Mouse (Mus musculus): ENCODE measurements around the gene Ensa.
A peak's percentile ranks its signal among the peaks of the same experiment; 100 is the strongest.
"Not testable (repeated sequence)": the region's sequence is repeated elsewhere in the genome, so short reads cannot be mapped to it uniquely, and the experiment has no call there.

Ensa gene

GRCm38 (mm10) chr3:95645313-95646235 is 20.8 kb downstream of the Ensa start:
- peak; percentile 68 for DNase-seq (ENCODE audit: low read depth)

DNA sequence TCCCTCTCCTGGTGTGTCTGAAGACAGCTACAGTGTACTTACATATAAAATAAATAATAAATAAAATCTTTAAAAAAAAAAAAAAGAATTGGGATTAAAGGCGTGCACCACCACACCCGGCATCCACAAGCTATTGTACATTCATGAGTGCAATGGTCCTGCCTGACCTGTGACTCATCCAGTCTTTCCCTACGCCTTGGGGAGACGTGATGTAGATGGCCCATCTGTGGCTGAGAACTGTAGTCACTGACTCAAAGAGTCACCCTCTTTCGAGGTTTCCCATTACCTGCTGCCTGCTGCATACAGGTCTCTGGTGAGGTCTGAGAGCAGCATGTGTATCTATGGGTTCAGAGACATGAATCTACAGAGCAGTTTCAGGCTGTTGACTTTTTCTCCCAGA is 23.2 kb downstream of the Ensa start:
- DNase-seq (ENCODE audit: low read depth): no peak

DNA sequence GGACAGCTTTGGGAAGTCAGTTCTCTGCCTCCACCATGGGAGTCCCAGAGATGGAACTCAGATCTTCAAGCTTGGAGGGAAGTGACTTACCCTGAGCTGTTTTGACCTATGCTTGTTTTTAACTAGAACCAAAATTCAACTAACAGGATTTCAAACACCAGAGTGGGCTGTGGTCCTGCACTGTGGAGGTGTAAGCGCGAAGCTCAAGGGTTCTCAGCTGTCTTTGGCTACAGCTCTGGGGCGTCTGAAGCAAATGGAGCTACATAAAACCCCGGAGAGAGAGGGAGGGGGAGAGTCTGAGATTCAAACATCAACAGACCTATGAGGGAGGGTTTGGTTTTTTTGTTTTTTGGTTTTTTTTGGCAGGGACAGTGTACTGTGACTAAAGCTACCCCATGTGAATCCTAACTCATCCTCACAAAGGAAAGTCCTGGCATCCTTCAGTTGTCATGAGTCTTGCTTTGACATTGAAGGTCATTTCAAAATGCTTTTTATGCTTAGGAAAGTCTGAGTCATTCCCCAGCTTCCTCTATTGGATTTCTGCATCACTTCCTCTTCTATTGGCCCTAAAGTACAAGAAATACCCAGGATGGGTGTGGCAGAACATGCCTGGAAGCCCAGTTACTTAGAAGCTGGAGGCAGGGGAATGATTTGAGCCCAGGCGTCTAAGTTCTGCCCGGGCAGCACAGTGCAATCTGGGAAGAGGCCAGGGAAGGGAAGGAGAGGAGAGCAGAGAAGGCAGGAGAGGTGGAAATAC is 25.7 kb downstream of the Ensa start:
- peak; percentile 43 for DNase-seq (ENCODE audit: low read depth)

- no peak for DNase-seq (ENCODE audit: low read depth)
Observed at GRCm38 (mm10) chr3:95651033-95651373, 26.2 kb downstream of the Ensa start.

DNA sequence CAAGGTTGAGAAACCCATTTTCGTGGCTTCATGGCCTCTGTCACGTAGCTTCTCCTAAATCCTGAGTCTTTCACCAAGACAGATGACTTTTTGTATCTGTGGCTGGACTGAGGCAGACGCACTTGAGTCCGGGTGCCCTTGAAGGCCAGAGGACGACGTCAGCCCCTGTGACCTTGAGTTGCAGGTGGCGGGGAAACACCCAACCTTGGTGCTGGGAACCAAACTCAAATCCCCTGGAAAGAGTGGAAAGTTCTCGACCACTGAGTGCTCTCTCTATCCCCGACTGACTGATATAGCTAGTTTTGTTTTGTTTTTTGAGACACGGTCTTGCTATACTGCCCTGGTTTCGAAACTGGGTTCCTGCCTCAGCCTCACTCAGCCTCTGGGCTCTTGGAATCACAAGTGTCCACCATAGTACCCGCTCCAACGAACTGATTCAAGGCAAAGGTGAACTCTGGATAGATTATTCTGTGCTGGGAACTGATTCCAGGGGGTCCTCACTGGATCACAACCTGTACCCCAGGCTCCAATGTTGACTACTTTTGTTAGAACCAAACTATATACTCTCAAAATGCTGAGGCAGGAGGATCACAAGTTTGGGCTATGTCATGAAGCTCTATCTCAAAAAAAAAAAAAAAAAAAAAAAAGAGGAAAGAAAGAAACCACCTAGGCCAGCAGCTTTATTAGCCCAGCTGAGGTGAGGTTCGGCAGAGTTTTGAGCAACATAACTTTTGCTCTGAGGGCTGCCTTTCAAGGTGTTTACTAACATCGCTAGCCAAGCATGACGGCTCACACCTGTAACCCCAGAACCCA is 26.8 kb downstream of the Ensa start:
- no peak for DNase-seq (ENCODE audit: low read depth)

GRCm38 (mm10) chr3:95652204-95652811 is 27.5 kb downstream of the Ensa start:
- DNase-seq (ENCODE audit: low read depth): no peak

- DNase-seq (ENCODE audit: low read depth): no peak
Observed at GRCm38 (mm10) chr3:95652871-95653270, 28.1 kb downstream of the Ensa start.

GRCm38 (mm10) chr3:95653473-95654034 is 28.8 kb downstream of the Ensa start:
- DNase-seq (ENCODE audit: low read depth): no peak

DNA sequence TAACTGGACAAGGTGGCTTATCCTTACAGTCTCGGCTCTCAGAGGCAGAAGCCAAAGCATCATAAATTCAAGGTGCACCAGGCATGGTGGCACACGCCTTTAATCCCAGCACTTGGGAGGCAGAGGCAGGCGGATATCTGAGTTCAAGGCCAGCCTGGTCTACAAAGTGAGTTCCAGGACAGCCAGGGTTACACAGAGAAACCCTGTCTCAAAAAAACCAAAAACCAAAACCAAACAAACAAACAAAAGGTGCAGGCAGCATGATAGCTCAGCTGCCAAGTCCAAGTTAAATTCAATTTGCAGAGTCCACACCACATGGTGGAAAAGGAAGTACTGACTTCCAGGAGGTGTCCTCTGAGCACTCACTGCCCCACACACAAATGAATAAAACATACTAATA is 29.6 kb downstream of the Ensa start:
- DNase-seq (ENCODE audit: low read depth): not testable (repeated sequence)

DNA sequence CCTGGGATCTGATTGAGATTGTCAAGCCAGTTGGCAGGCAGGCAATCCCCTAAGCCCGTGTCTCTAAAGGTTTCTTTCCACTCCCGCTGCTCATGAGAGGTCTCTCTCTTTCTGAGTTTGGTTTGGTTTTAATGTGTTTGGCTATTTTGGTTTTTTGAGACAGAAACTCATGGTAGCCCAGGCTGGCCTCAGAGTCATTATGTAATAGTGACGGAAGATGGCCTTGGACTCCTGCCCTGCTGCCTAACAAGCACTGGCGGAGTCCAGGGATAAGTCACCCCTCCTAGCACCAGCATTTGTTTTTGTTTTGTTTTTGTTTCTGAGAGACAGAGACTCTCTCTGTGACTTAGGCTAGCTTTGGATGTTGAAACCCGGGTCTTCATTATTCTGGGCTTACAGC is 30.6 kb downstream of the Ensa start:
- DNase-seq (ENCODE audit: low read depth): no peak

GRCm38 (mm10) chr3:95657108-95657507 is 32.3 kb downstream of the Ensa start:
- DNase-seq (ENCODE audit: low read depth): no peak

GRCm38 (mm10) chr3:95657711-95658110 is 32.9 kb downstream of the Ensa start:
- DNase-seq (ENCODE audit: low read depth): no peak

- DNase-seq (ENCODE audit: low read depth): peak; percentile 89
Observed at GRCm38 (mm10) chr3:95658236-95658867, 33.6 kb downstream of the Ensa start, which contains the start of gene Mcl1. Gene Mcl1, plus strand, starts transcription at chr3:95658788.

DNA sequence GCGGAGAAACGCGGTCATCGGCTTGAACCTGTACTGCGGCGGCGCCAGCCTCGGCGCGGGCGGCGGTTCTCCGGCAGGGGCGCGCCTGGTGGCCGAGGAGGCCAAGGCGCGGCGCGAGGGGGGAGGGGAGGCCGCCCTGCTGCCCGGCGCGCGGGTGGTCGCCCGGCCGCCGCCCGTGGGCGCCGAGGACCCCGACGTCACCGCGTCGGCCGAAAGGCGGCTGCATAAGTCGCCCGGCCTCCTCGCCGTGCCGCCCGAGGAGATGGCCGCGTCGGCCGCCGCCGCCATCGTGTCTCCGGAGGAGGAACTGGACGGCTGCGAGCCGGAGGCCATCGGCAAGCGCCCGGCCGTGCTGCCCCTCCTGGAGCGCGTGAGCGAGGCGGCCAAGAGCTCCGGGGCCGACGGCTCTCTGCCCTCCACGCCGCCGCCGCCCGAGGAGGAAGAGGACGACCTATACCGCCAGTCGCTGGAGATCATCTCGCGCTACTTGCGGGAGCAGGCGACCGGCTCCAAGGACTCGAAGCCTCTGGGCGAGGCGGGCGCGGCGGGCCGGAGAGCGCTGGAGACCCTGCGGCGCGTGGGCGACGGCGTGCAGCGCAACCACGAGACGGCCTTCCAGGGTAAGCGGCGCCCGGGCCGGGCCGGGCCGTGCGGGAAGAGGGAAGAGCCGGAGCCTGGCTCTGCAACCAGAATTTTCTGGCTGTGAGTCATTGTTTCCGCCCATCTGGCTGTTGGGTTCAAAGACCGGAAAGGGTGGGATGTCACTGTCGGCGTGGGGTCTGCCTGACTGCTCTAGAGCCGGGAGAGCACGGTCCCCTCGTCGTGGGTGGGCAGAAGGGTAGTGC is 34.3 kb downstream of the Ensa start:
- DNase-seq (ENCODE audit: low read depth): peak; percentile 83

GRCm38 (mm10) chr3:95659948-95660347 is 35.2 kb downstream of the Ensa start:
- no peak for DNase-seq (ENCODE audit: low read depth)

DNA sequence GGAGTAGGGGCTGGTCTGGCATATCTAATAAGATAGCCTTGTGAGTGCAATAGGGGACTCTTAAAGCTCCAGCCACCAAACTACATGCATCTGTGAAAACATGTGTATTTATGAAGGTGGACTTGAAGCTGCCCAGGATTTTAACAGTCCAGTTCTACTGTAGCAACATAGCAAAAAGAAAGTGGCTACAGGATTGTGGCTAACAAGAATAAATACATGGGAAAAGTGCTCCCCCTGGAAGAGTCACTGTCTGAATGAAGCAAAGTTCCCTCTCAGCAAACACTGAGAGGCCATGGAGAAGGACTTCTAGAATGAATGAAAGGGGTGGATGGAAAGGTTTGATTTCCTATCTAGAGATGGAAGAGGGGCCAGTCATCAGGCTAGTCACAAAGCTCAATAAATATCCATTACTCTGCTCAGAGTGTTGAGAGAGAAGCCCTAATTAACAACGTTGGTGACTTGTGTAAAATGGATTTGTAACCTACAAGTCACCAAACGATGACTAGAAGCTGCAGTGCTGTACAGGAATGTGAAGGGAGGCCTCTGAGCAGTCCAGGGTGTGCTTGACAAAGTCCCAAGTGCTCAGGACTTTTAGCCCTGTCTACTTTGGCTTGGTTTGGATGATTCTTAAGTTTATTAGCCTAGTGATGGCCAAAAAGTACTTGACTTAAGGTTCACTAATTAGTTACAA is 36.1 kb downstream of the Ensa start:
- peak; percentile 43 for DNase-seq (ENCODE audit: low read depth)

GRCm38 (mm10) chr3:95661945-95662715 is 37.3 kb downstream of the Ensa start:
- peak; percentile 51 for DNase-seq (ENCODE audit: low read depth)

DNA sequence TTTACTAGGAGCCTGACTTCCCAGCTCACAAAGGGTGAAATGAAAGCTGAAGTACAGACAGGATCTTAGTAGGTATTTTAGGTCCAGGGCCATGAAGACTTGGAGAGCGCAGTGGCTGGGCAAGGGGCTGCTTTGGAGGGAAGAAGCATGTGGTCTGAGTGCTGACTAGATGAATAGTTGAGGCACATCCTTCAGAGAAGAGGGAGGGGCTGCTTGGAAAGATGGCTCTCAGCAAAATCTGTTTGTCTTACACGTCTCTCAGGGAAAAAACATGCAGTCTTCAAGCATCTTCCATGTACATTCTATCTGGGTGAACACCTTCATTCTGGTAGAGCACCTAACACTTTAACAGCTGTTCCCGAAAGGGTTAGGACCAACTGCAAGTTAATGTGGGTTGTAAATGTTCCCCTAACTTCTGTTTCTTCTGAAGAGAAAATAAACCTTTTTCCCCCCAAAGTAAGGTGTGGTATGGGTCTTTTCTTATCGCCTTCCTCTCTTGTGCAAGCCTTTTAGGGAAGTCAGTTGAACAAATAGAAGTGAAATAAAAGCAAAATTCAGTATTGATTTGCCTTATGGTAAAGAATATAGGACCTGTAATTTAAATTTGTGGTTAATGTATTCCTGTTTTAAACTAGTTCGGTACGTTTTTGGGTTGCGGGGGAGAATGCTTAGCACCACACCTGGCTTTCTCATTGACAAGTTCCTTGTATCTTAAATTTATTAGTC is 38.1 kb downstream of the Ensa start:
- peak; percentile 51 for DNase-seq (ENCODE audit: low read depth)
